Mouse (Mus musculus): Measurements from ENCODE around the gene Fut8. TPM values are rescaled to one million over a fixed set of nuclear protein-coding genes. Genes with fewer than 3 reads are reported as not detected.

Gene Fut8
- polyA plus RNA-seq, 1 experiment from 2014 or later: 9.7 TPM

- H3K27ac ChIP-seq (replicated peaks): no peak overlapping the region
- WGBS (ENCODE audit: insufficient replicate concordance): 63% methylated on average over 6 of the region's 6 CpGs
Measured at GRCm38 (mm10) chr12:77222272-77222874, 15.6 kb upstream of the Fut8 start.

GRCm38 (mm10) chr12:77223595-77223994, 14.3 kb upstream of the Fut8 start:
- no peak for ATAC-seq (ENCODE audit: insufficient read depth)
- H3K4me3 ChIP-seq (replicated peaks): no peak overlapping the region
- WGBS (ENCODE audit: insufficient replicate concordance): 85% methylated on average over 3 of the region's 3 CpGs
- no peak overlapping the region for H3K4me2 ChIP-seq
- H3K27me3 ChIP-seq: no peaks in the 10 kb centered on the region
- no peak overlapping the region for H3K27ac ChIP-seq (replicated peaks)
- no peak overlapping the region for H3K9ac ChIP-seq
- H3K36me3 ChIP-seq (replicated peaks): no peaks in the 10 kb centered on the region
- no peaks in the 10 kb centered on the region for H3K9me3 ChIP-seq (replicated peaks)
- peaks cover 22% of the 10 kb centered on the region for H3K4me1 ChIP-seq (replicated peaks)

More at GRCm38 (mm10) chr12:77222272-77222874, 15.6 kb upstream of the Fut8 start:
- H3K36me3 ChIP-seq (replicated peaks): no peaks in the 10 kb centered on the region
- H3K4me1 ChIP-seq (replicated peaks): peaks cover 22% of the 10 kb centered on the region
- no peaks in the 10 kb centered on the region for H3K9me3 ChIP-seq (replicated peaks)
- no peak for ATAC-seq (ENCODE audit: insufficient read depth)
- H3K27me3 ChIP-seq: no peaks in the 10 kb centered on the region
- H3K9ac ChIP-seq: no peak overlapping the region
- H3K4me2 ChIP-seq: no peak overlapping the region
- no peak overlapping the region for H3K4me3 ChIP-seq (replicated peaks)

- H3K27me3 ChIP-seq: no peaks in the 10 kb centered on the region
- 81% methylated on average over 4 of the region's 4 CpGs for WGBS (ENCODE audit: insufficient replicate concordance)
- H3K4me1 ChIP-seq (replicated peaks): peaks cover 22% of the 10 kb centered on the region
- ATAC-seq (ENCODE audit: insufficient read depth): no peak
- no peaks in the 10 kb centered on the region for H3K36me3 ChIP-seq (replicated peaks)
- H3K4me2 ChIP-seq: no peak overlapping the region
- H3K9me3 ChIP-seq (replicated peaks): no peaks in the 10 kb centered on the region
- H3K27ac ChIP-seq (replicated peaks): peak overlapping the region; percentile 46; the same call in 1 of the 2 replicates
- no peak overlapping the region for H3K9ac ChIP-seq
- H3K4me3 ChIP-seq (replicated peaks): no peak overlapping the region
Measured at GRCm38 (mm10) chr12:77224121-77224520, 13.8 kb upstream of the Fut8 start.

GRCm38 (mm10) chr12:77224891-77225290, 13.0 kb upstream of the Fut8 start:
- H3K4me3 ChIP-seq (replicated peaks): no peak overlapping the region
- peaks cover 22% of the 10 kb centered on the region for H3K4me1 ChIP-seq (replicated peaks)
- no peak overlapping the region; the same call in 1 of the 2 replicates for H3K4me2 ChIP-seq
- no peaks in the 10 kb centered on the region for H3K36me3 ChIP-seq (replicated peaks)
- H3K9me3 ChIP-seq (replicated peaks): no peaks in the 10 kb centered on the region
- peak; percentile 92 for ATAC-seq (ENCODE audit: insufficient read depth)
- H3K9ac ChIP-seq: no peak overlapping the region
- no peaks in the 10 kb centered on the region for H3K27me3 ChIP-seq
- 35% methylated on average over 4 of the region's 4 CpGs for WGBS (ENCODE audit: insufficient replicate concordance)
- peak overlapping the region; percentile 46; the same call in 1 of the 2 replicates for H3K27ac ChIP-seq (replicated peaks)

GRCm38 (mm10) chr12:77225727-77226126, 12.2 kb upstream of the Fut8 start:
- 35% methylated on average over 3 of the region's 3 CpGs for WGBS (ENCODE audit: insufficient replicate concordance)
- H3K4me1 ChIP-seq (replicated peaks): peaks cover 22% of the 10 kb centered on the region
- 0 out of 2 replicates have a peak overlapping the region, but pooled peaks have one; percentile 46 for H3K27ac ChIP-seq (replicated peaks)
- H3K9me3 ChIP-seq (replicated peaks): no peaks in the 10 kb centered on the region
- H3K4me2 ChIP-seq: no peak overlapping the region
- H3K27me3 ChIP-seq: no peaks in the 10 kb centered on the region
- H3K9ac ChIP-seq: no peak overlapping the region
- no peaks in the 10 kb centered on the region for H3K36me3 ChIP-seq (replicated peaks)
- no peak overlapping the region for H3K4me3 ChIP-seq (replicated peaks)
- no peak for ATAC-seq (ENCODE audit: insufficient read depth)

- 71% methylated on average over 4 of the region's 4 CpGs for WGBS (ENCODE audit: insufficient replicate concordance)
- ATAC-seq (ENCODE audit: insufficient read depth): no peak
Measured at GRCm38 (mm10) chr12:77235958-77236357, 2.0 kb upstream of the Fut8 start.

GRCm38 (mm10) chr12:77238531-77239389, 835 bp downstream of the Fut8 start:
- peak overlapping the region; percentile 98 for H3K4me2 ChIP-seq
- WGBS (ENCODE audit: insufficient replicate concordance): under 1% methylated on average over 116 of the region's 120 CpGs
- peak overlapping the region; percentile 85 for H3K27ac ChIP-seq (replicated peaks)
- H3K27me3 ChIP-seq: no peaks in the 10 kb centered on the region
- peak overlapping the region; percentile 86 for H3K9ac ChIP-seq
- H3K4me3 ChIP-seq (replicated peaks): peak overlapping the region; percentile 92
- no peaks in the 10 kb centered on the region for H3K36me3 ChIP-seq (replicated peaks)
- H3K9me3 ChIP-seq (replicated peaks): no peaks in the 10 kb centered on the region
- peak; percentile 85 for ATAC-seq (ENCODE audit: insufficient read depth)
- H3K4me1 ChIP-seq (replicated peaks): peaks cover 24% of the 10 kb centered on the region

More at GRCm38 (mm10) chr12:77235958-77236357, 2.0 kb upstream of the Fut8 start:
- H3K36me3 ChIP-seq (replicated peaks): no peaks in the 10 kb centered on the region
- H3K9me3 ChIP-seq (replicated peaks): no peaks in the 10 kb centered on the region
- H3K4me2 ChIP-seq: no peak overlapping the region
- H3K4me1 ChIP-seq (replicated peaks): peaks cover 24% of the 10 kb centered on the region
- H3K9ac ChIP-seq: no peak overlapping the region
- no peak overlapping the region for H3K27ac ChIP-seq (replicated peaks)
- H3K4me3 ChIP-seq (replicated peaks): no peak overlapping the region
- no peaks in the 10 kb centered on the region for H3K27me3 ChIP-seq

GRCm38 (mm10) chr12:77239390-77240061, 1.6 kb downstream of the Fut8 start:
- H3K4me2 ChIP-seq: peak overlapping the region; percentile 98
- H3K9me3 ChIP-seq (replicated peaks): no peaks in the 10 kb centered on the region
- H3K27me3 ChIP-seq: no peaks in the 10 kb centered on the region
- H3K4me3 ChIP-seq (replicated peaks): peak overlapping the region; percentile 92
- no peaks in the 10 kb centered on the region for H3K36me3 ChIP-seq (replicated peaks)
- peak overlapping the region; percentile 86 for H3K9ac ChIP-seq
- no peak for ATAC-seq (ENCODE audit: insufficient read depth)
- H3K27ac ChIP-seq (replicated peaks): peak overlapping the region; percentile 85
- H3K4me1 ChIP-seq (replicated peaks): peaks cover 24% of the 10 kb centered on the region
- WGBS (ENCODE audit: insufficient replicate concordance): under 1% methylated on average over 29 of the region's 29 CpGs

GRCm38 (mm10) chr12:77240372-77240771, 2.4 kb downstream of the Fut8 start:
- ATAC-seq (ENCODE audit: insufficient read depth): no peak
- Histone ChIP-seq H3K9ac (no peak overlapping the region), H3K27ac (replicated peaks) (no peak overlapping the region), H3K4me1 (replicated peaks) (peaks cover 26% of the 10 kb centered on the region), H3K27me3 (no peaks in the 10 kb centered on the region), H3K36me3 (replicated peaks) (no peaks in the 10 kb centered on the region), H3K4me3 (replicated peaks) (peak overlapping the region; percentile 41), H3K9me3 (replicated peaks) (no peaks in the 10 kb centered on the region), H3K4me2 (peak overlapping the region; percentile 98)
- WGBS (ENCODE audit: insufficient replicate concordance): 11% methylated on average over 6 of the region's 6 CpGs

GRCm38 (mm10) chr12:77240839-77241238, 2.9 kb downstream of the Fut8 start:
- 28% methylated on average over 1 of the region's 1 CpGs for WGBS (ENCODE audit: insufficient replicate concordance)
- H3K4me3 ChIP-seq (replicated peaks): no peak overlapping the region
- ATAC-seq (ENCODE audit: insufficient read depth): no peak

GRCm38 (mm10) chr12:77262650-77263049, 24.7 kb downstream of the Fut8 start:
- Histone ChIP-seq H3K4me2 (no peak overlapping the region), H3K27me3 (no peaks in the 10 kb centered on the region), H3K4me1 (replicated peaks) (no peaks in the 10 kb centered on the region), H3K4me3 (replicated peaks) (no peak overlapping the region), H3K9ac (no peak overlapping the region), H3K9me3 (replicated peaks) (no peaks in the 10 kb centered on the region), H3K27ac (replicated peaks) (no peak overlapping the region), H3K36me3 (replicated peaks) (no peaks in the 10 kb centered on the region)
- ATAC-seq (ENCODE audit: insufficient read depth): no peak

More at GRCm38 (mm10) chr12:77240839-77241238, 2.9 kb downstream of the Fut8 start:
- no peak overlapping the region for H3K27ac ChIP-seq (replicated peaks)
- no peaks in the 10 kb centered on the region for H3K27me3 ChIP-seq
- no peaks in the 10 kb centered on the region for H3K36me3 ChIP-seq (replicated peaks)
- H3K4me2 ChIP-seq: no peak overlapping the region
- no peak overlapping the region for H3K9ac ChIP-seq
- peaks cover 27% of the 10 kb centered on the region for H3K4me1 ChIP-seq (replicated peaks)
- H3K9me3 ChIP-seq (replicated peaks): no peaks in the 10 kb centered on the region

Measured in liver, embryonic 15.5 days (tissue).